ENCODE assay signal across 6 mouse cellular contexts in genomic region chr6:3166149-3166548, GRCm38 (mm10).
DNase-seq lines count a peak whose midpoint lies in the region; ATAC-seq and TF ChIP-seq lines count a peak whose summit lies in the region.
"Not testable (repeated sequence)": the region's sequence is repeated elsewhere in the genome, so short reads cannot be mapped to it uniquely, and the experiment has no call there.

No protein-coding gene starts in this region.

- H3K36me3 ChIP-seq in G1E (replicated peaks); liver, embryonic 12.5 days; liver, embryonic 15.5 days (replicated peaks): not testable (repeated sequence)

- WGBS in liver, embryonic 12.5 days (ENCODE audit: insufficient replicate concordance): 20% methylated on average over 1 of the region's 1 CpGs
- 7% methylated on average over 1 of the region's 1 CpGs for WGBS in liver, embryonic 15.5 days (ENCODE audit: insufficient replicate concordance)

- not testable (repeated sequence) for H3K27me3 ChIP-seq in G1E (ENCODE audit: insufficient read depth, low read length); liver, embryonic 12.5 days (replicated peaks); liver, embryonic 15.5 days

- not testable (repeated sequence) for H3K4me1 ChIP-seq in G1E (ENCODE audit: insufficient read depth, low read depth, low read length); liver, embryonic 12.5 days; liver, embryonic 15.5 days (replicated peaks)

- ATAC-seq in G1E (ENCODE audit: extremely low read depth, insufficient number of reproducible peaks, low FRiP score, poor library complexity, severe bottlenecking): peak; percentile 98
- peak; percentile 96 for ATAC-seq in common myeloid progenitor, adult 5-6 weeks (replicated peaks; ENCODE audit: low read depth, poor library complexity, severe bottlenecking)
- ATAC-seq in liver, embryonic 12.5 days: peak; percentile 87
- ATAC-seq in liver, embryonic 15.5 days (ENCODE audit: insufficient read depth): peak; percentile 68
- ATAC-seq in megakaryocyte, adult 5-6 weeks (ENCODE audit: poor library complexity, severe bottlenecking): 0 out of 2 replicates have a peak, but pooled peaks have one; percentile 30
- peak; percentile 92 for ATAC-seq in neutrophil, adult 5-6 weeks (ENCODE audit: extremely low read depth, insufficient number of reproducible peaks, low FRiP score, poor library complexity, severe bottlenecking)

- not testable (repeated sequence) for H3K9me3 ChIP-seq in G1E (replicated peaks); liver, embryonic 12.5 days (replicated peaks); liver, embryonic 15.5 days (replicated peaks)

- H3K4me3 ChIP-seq in G1E (ENCODE audit: low read depth, low read length); liver, embryonic 12.5 days; liver, embryonic 15.5 days (replicated peaks): not testable (repeated sequence)

- TF ChIP-seq CTCF in G1E (IDR thresholded peaks at IDR 0.05; ENCODE audit: low read depth, low read length): not testable (repeated sequence)

- not testable (repeated sequence) for DNase-seq in G1E (ENCODE audit: low spot score)

- not testable (repeated sequence) for H3K4me2 ChIP-seq in liver, embryonic 12.5 days; liver, embryonic 15.5 days

- not testable (repeated sequence) for H3K9ac ChIP-seq in liver, embryonic 12.5 days; liver, embryonic 15.5 days

- H3K27ac ChIP-seq in liver, embryonic 12.5 days; liver, embryonic 15.5 days (replicated peaks): not testable (repeated sequence)

Comparison
In these comparisons a context has a peak if more than half of its experiments do, and no peak if none do; other contexts are left out.
1. ATAC-seq: peak in every context shown above with its lines; median percentile 98 in G1E; 96 in common myeloid progenitor, adult 5-6 weeks; 92 in neutrophil, adult 5-6 weeks; 87 in liver, embryonic 12.5 days; 68 in liver, embryonic 15.5 days; 30 in megakaryocyte, adult 5-6 weeks.